Mouse (Mus musculus) heart, embryonic 11.5 days (tissue): ENCODE results near the gene Lsp1. TPM values are rescaled to one million over a fixed set of nuclear protein-coding genes. Genes with fewer than 3 reads are reported as not detected.

ENCODE experiments used
- ATAC-seq: fragments of 200-750 bp; cut with Nextera tagmentation; replicated peaks from 2 replicates; pipeline ENCODE4 v1.8.0; 2017; ENCODE audit warnings: moderate library complexity; ENCODE audit not compliant: insufficient number of reproducible peaks, low FRiP score, low TSS enrichment
- H3K27ac ChIP-seq: fragments of 300-500 bp; sonication (generic); 2 replicates; pipeline ENCODE4 v1.5.1; 2014; ENCODE audit warnings: mild to moderate bottlenecking, low read depth, low read length
- H3K27me3 ChIP-seq: fragments of 300-500 bp; sonication (generic); 2 replicates; pipeline ENCODE4 v1.6.1; 2014; ENCODE audit warnings: mild to moderate bottlenecking, low read length, mixed read lengths; ENCODE audit not compliant: control insufficient read depth, insufficient read depth
- H3K36me3 ChIP-seq: fragments of 300-500 bp; sonication (generic); 2 replicates; pipeline ENCODE4 v1.6.1; 2014; ENCODE audit warnings: mild to moderate bottlenecking, low read length, moderate library complexity, mixed read lengths; ENCODE audit not compliant: control insufficient read depth, insufficient read depth
- H3K4me1 ChIP-seq: fragments of 300-500 bp; sonication (generic); 2 replicates; pipeline ENCODE4 v1.6.1; 2014; ENCODE audit warnings: low read length; ENCODE audit not compliant: control insufficient read depth, insufficient read depth
- H3K4me2 ChIP-seq: fragments of 300-500 bp; sonication (generic); 2 replicates; pipeline ENCODE4 v1.6.1; 2014; ENCODE audit warnings: mild to moderate bottlenecking, moderate library complexity
- H3K4me3 ChIP-seq: fragments of 300-500 bp; sonication (generic); 2 replicates; pipeline ENCODE4 v1.5.1; 2014; ENCODE audit warnings: low read depth, low read length
- H3K9ac ChIP-seq: fragments of 300-500 bp; sonication (generic); 2 replicates; pipeline ENCODE4 v1.6.1; 2014; ENCODE audit warnings: mild to moderate bottlenecking, low read depth, low read length, moderate library complexity
- H3K9me3 ChIP-seq: fragments of 300-500 bp; sonication (generic); replicated peaks from 2 replicates; pipeline ENCODE4 v1.6.1; 2016; ENCODE audit warnings: low read length; ENCODE audit not compliant: control insufficient read depth
- WGBS: fragments of 180-500 bp; shearing (Covaris S2); extraction: QIAGEN DNeasy Blood & Tissue Kit; methylation state at CpG from one replicate; pipeline ENCODE4 v1.1.7; 2014; ENCODE audit not compliant: insufficient replicate concordance; 5-methylcytosine and 5-hydroxymethylcytosine counted together
- polyA plus RNA-seq: library from polyadenylated mRNA; unstranded; fragments of >200 nt; fragmentation: Nextera tagmentation; extraction: Ambion mirVana; gene quantifications from 2 replicates; pipeline ENCODE4 v1.2.1, GENCODE M21; 2014

Lsp1 gene
- polyA plus RNA-seq, 1 experiment from 2014 or later = 32.1 TPM

GRCm38 (mm10) chr7:142428213-142428612 is 32.4 kb upstream of the Lsp1 start:
- peaks cover 18% of the 10 kb centered on the region for H3K4me1 ChIP-seq
- no peaks in the 10 kb centered on the region for H3K36me3 ChIP-seq
- 4% methylated on average over 7 of the region's 7 CpGs for WGBS
- peak overlapping the region; percentile 42 for H3K27ac ChIP-seq
- peak; percentile 48; the same call in 1 of the 2 replicates for ATAC-seq
- H3K9me3 ChIP-seq = no peaks in the 10 kb centered on the region
- H3K4me3 ChIP-seq = no peak overlapping the region
- no peaks in the 10 kb centered on the region for H3K27me3 ChIP-seq
- no peak overlapping the region for H3K9ac ChIP-seq
- H3K4me2 ChIP-seq = no peak overlapping the region

- WGBS = 40% methylated on average over 12 of the region's 12 CpGs
- no peak overlapping the region for H3K9ac ChIP-seq
- H3K9me3 ChIP-seq = no peaks in the 10 kb centered on the region
- H3K4me2 ChIP-seq = no peak overlapping the region
- H3K4me3 ChIP-seq = no peak overlapping the region
- H3K27ac ChIP-seq = peak overlapping the region; percentile 43; the same call in 1 of the 2 replicates
- H3K27me3 ChIP-seq = no peaks in the 10 kb centered on the region
- peak; percentile 64; the same call in 1 of the 2 replicates for ATAC-seq
- no peaks in the 10 kb centered on the region for H3K36me3 ChIP-seq
- peaks cover 30% of the 10 kb centered on the region for H3K4me1 ChIP-seq
Observed at GRCm38 (mm10) chr7:142430160-142430678, 30.4 kb upstream of the Lsp1 start.

- H3K27ac ChIP-seq = no peak overlapping the region
- WGBS = 84% methylated on average over 14 of the region's 14 CpGs
Observed at GRCm38 (mm10) chr7:142431106-142431505, 29.5 kb upstream of the Lsp1 start.

GRCm38 (mm10) chr7:142433623-142434022 is 27.0 kb upstream of the Lsp1 start:
- WGBS = 31% methylated on average over 19 of the region's 19 CpGs
- Histone ChIP-seq H3K36me3 (no peaks in the 10 kb centered on the region), H3K4me3 (no peak overlapping the region), H3K4me2 (no peak overlapping the region), H3K27me3 (no peaks in the 10 kb centered on the region), H3K4me1 (peaks cover 24% of the 10 kb centered on the region), H3K9ac (peak overlapping the region; percentile 48; the same call in 1 of the 2 replicates), H3K27ac (0 out of 2 replicates have a peak overlapping the region, but pooled peaks have one; percentile 47), H3K9me3 (no peaks in the 10 kb centered on the region)
- no peak for ATAC-seq

More at GRCm38 (mm10) chr7:142431106-142431505, 29.5 kb upstream of the Lsp1 start:
- Histone ChIP-seq H3K9me3 (no peaks in the 10 kb centered on the region), H3K4me2 (no peak overlapping the region), H3K36me3 (no peaks in the 10 kb centered on the region), H3K9ac (no peak overlapping the region), H3K4me1 (peaks cover 30% of the 10 kb centered on the region), H3K27me3 (no peaks in the 10 kb centered on the region), H3K4me3 (no peak overlapping the region)
- no peak for ATAC-seq

GRCm38 (mm10) chr7:142434137-142434865 is 26.3 kb upstream of the Lsp1 start, which contains the start of gene Syt8:
Syt8 (plus strand) TSS chr7:142434850.
- 61% methylated on average over 10 of the region's 10 CpGs for WGBS
- ATAC-seq = no peak
- H3K9ac ChIP-seq = peak within 1 kb of the TSS; percentile 48; the same call in 1 of the 2 replicates
- peaks cover 24% of the 10 kb centered on the region for H3K4me1 ChIP-seq
- H3K27ac ChIP-seq = 0 out of 2 replicates have a peak within 1 kb of the TSS, but pooled peaks have one; percentile 47
- H3K9me3 ChIP-seq = no peaks in the 10 kb centered on the region
- H3K36me3 ChIP-seq = no peaks in the 10 kb centered on the region
- H3K4me3 ChIP-seq = no peak within 1 kb of the TSS
- H3K4me2 ChIP-seq = no peak within 1 kb of the TSS
- no peaks in the 10 kb centered on the region for H3K27me3 ChIP-seq

GRCm38 (mm10) chr7:142435524-142435923 is 25.1 kb upstream of the Lsp1 start:
- Histone ChIP-seq H3K9ac (no peak overlapping the region), H3K27me3 (no peaks in the 10 kb centered on the region), H3K27ac (no peak overlapping the region), H3K4me1 (peaks cover 18% of the 10 kb centered on the region), H3K4me2 (no peak overlapping the region), H3K9me3 (no peaks in the 10 kb centered on the region), H3K4me3 (no peak overlapping the region), H3K36me3 (no peaks in the 10 kb centered on the region)
- no peak for ATAC-seq
- WGBS = 23% methylated on average over 4 of the region's 4 CpGs

GRCm38 (mm10) chr7:142437324-142437723 is 23.3 kb upstream of the Lsp1 start:
- H3K36me3 ChIP-seq = no peaks in the 10 kb centered on the region
- no peaks in the 10 kb centered on the region for H3K27me3 ChIP-seq
- H3K4me3 ChIP-seq = no peak overlapping the region
- H3K4me2 ChIP-seq = no peak overlapping the region
- no peak for ATAC-seq
- no peaks in the 10 kb centered on the region for H3K9me3 ChIP-seq
- no peak overlapping the region for H3K9ac ChIP-seq
- 80% methylated on average over 5 of the region's 5 CpGs for WGBS
- no peak overlapping the region for H3K27ac ChIP-seq
- peaks cover 30% of the 10 kb centered on the region for H3K4me1 ChIP-seq

GRCm38 (mm10) chr7:142439966-142440365 is 20.6 kb upstream of the Lsp1 start:
- H3K27ac ChIP-seq = peak overlapping the region; percentile 77; the same call in 1 of the 2 replicates
- ATAC-seq = no peak
- H3K4me1 ChIP-seq = peaks cover 18% of the 10 kb centered on the region
- H3K27me3 ChIP-seq = no peaks in the 10 kb centered on the region
- H3K4me2 ChIP-seq = no peak overlapping the region
- H3K9ac ChIP-seq = 0 out of 2 replicates have a peak overlapping the region, but pooled peaks have one; percentile 58
- H3K4me3 ChIP-seq = no peak overlapping the region
- WGBS = 79% methylated on average over 14 of the region's 14 CpGs
- H3K9me3 ChIP-seq = no peaks in the 10 kb centered on the region
- no peaks in the 10 kb centered on the region for H3K36me3 ChIP-seq
